Mouse (Mus musculus): ENCODE measurements around the gene Cetn2.
A peak's percentile ranks its signal among the peaks of the same experiment; 100 is the strongest.

Cetn2 gene

DNA sequence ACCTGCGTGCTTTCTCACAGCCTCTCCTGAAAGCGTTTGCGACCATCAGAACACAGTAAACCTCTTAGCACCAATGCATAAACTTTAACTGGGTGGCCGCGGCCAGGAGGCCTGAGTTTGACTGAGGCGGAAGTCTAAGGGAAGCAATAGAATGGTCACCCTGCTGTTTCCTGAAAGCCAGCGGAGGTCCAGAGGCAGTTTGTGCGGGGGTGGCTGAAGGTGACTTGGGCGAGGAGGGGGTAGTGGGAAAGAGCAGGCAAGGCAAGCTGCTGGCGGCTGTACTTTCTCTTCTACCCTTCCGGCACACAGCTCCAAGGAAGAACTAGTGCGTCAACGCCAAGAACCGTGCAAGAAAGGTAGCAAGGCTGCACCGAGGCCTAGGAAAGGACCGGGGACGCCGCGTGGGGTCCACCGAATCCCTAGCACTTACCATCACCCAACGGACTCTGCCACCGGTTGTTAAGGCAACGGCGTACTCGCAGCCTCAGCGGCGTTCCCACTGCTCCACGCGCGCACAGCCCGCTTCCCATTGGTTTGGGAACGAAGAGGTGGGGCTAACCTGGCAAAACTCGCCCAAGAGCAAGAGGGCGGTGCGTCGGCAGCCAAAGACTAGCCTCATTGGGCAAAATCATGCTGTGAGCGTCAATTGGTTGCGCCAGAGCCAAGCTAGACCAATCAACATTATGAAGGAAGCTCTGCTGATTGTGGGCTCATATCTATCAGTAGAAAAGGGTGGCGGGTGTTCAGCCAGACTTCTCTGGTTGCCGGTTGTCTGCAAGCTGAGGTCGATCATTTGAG lies at the start of gene Cetn2, which contains the start of gene Nsdhl:
Cetn2 (minus strand) TSS at position 528 of the 798 bp plus-strand sequence.
Nsdhl (plus strand) TSS at position 674 of the 798 bp plus-strand sequence.
- DNase-seq (ENCODE audit: low spot score in 2 of 2): peak; percentile 85 to 88

DNA sequence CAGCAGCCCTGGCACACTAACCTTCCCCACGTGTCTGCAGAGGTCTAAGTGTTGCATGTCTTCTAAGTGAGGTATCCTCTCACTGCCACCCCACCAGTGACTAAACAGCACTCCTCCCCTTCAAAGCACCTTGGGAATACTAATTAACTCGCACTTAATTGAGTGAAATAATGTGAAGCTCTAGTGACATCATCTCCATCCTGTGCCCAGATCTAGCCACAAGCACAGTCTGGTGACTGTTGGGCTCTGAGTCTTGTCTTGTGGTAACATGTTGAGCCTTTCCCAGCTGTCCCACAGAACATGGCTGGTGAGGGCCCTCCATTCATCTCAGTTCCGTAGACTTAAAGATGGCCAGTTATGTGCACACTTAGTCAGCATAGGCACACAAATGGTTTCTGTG lies 44.5 kb upstream of the Cetn2 start:
- DNase-seq (ENCODE audit: low spot score in 2 of 2): no peak

DNA sequence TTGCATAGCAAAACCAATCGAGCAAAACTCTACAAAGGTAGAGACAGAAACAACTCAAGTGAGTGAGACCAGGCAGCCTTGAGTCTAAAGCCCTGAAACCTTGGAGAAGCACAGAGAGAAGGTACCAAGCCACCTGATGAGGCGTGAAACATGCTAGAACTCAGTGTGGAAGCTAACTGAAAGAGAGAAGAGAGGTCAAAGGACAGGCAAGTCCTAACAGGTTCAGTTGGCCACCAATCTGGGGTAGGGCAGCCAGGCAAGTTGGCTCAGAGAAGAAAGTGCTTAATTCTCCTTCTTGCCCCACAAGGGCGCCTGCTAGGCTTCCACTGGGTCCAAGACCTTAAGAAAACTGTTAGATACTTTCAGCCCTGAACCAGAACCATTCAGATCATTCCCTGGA lies 43.3 kb upstream of the Cetn2 start:
- DNase-seq (ENCODE audit: low spot score in 2 of 2): no peak

DNA sequence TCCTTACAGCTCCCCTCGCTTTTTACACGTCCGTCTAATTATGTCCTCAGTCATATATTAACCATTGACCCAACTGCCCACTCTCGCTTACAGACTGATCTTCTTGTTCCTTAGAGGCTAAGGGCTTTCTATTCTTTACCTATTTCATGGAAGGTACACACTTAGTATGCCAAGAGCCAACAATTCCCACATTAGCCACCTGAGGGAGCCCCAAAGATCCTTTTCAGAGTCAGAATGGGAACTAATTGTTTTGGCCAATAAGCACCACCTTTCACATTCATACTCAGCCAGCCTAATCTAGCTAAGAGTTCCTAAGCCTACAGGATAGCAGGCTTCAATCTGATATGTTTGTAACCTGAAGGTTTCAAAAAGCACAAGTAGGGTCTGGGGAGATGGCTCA lies 42.2 kb upstream of the Cetn2 start:
- DNase-seq (ENCODE audit: low spot score in 2 of 2): no peak

DNA sequence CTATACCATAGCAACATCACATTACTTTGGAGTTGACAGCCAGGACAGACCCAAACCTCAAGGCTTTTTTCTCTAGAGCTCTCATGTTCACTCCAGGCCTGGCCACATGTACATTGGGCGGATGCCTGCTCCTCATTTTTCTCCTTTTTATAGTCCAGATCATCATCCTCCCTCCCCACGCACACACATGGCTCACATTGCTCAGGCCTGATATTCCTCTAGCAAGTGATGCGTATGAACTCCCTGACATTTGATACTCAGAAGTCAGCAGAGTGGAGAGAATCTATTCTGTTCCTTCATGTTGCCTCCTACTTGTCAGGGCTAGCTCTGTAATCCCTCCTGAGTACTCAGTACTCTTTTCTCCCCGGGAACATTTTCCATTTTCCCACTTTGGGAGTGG lies 38.3 kb upstream of the Cetn2 start:
- no peak for DNase-seq (ENCODE audit: low spot score in 2 of 2)

DNA sequence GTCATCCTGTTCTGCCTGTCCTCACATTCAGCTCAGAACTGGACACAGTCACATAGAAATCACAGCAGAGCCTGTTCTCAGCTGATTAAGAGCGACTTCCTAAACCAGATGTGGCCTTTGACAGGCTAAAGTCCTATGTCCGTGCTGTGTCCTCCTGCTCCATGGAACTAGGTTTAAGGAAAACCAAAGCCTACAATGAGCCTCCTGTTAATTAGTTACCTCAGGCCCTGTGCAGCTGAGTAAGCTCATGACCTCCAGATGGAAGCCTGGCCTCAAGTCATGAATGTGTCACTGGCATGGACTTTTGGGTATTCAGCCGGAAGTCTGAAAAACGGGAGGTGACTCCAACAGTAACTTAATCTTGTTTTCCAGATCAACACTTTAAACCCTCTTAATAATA lies 35.3 kb upstream of the Cetn2 start:
- no peak for DNase-seq (ENCODE audit: low spot score in 2 of 2)

DNA sequence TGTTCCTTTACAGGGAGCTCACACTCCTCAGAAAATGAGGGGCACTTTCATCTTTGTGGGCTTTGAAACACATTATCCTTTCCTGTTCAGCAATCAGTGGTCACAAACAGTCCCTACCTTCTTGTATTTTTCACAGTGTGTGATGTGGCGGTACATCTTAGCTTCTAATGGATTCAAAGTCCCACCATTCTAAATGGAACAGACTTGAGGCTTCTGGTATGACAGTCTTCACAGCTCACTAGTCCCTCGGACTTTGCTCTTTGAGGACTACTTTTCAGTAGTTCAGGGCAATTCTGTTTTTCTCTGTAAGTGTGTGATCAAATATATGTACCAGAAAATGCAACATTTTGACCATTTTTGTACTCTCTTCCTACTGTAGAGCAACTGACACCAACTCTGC lies 3.2 kb upstream of the Cetn2 start:
- no peak for DNase-seq (ENCODE audit: low spot score in 2 of 2)

DNA sequence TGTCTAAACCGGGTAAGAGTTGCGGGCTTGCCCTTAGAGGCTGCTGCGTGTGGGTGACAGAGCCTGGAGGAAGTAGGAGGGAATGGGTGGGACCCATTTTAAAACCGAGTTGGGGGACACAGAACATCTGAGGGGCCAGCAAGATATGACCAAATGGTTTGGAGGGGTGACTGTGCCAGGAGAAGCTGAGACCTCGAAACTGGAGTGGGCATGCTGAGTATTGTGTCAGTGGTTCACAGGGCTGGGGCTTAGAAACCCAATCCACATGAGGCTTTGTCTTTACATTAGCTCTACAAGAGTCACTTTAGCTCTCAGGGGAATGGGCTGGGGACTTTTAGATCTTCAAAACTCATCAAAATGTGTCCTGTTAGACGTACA lies 460 bp upstream of the Cetn2 start:
- no peak for DNase-seq (ENCODE audit: low spot score in 2 of 2)

DNA sequence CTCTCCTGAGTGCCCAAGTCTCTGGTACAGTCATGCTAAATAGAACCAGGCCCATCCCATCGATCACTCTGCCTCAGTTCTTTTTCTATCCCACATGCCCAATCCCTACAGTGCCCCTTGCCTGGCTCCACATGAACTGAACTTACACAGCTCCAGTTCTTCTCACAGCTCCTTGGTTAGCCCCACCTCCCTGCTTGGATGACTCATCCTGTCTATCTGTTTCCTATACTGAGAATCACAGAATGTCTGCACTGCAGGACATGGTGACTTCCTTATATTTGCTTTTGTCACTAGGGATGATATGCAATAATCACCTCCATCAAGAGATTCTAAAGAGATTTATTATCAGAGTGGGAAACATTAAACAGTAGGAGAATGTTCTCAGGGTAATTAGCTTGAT lies 6.6 kb downstream of the Cetn2 start:
- no peak for DNase-seq (ENCODE audit: low spot score in 2 of 2)

DNA sequence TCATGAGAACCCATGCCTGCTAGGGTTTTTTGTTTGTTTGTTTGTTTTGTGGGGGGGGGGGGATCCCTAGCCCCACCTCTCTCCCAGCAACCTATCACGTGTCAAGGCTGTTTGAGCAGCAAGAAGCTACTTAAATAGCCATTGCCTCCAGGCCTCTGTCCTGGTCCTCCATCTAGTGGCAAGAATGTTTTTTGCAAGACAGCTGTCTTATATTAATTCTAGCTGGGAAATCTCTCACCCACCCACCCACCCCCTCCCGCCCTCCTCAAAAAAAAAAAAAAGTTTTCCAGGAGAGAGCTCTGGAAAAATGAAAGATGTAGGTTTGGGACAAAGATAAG lies 9.8 kb downstream of the Cetn2 start:
- DNase-seq (ENCODE audit: low spot score in 2 of 2): no peak

DNA sequence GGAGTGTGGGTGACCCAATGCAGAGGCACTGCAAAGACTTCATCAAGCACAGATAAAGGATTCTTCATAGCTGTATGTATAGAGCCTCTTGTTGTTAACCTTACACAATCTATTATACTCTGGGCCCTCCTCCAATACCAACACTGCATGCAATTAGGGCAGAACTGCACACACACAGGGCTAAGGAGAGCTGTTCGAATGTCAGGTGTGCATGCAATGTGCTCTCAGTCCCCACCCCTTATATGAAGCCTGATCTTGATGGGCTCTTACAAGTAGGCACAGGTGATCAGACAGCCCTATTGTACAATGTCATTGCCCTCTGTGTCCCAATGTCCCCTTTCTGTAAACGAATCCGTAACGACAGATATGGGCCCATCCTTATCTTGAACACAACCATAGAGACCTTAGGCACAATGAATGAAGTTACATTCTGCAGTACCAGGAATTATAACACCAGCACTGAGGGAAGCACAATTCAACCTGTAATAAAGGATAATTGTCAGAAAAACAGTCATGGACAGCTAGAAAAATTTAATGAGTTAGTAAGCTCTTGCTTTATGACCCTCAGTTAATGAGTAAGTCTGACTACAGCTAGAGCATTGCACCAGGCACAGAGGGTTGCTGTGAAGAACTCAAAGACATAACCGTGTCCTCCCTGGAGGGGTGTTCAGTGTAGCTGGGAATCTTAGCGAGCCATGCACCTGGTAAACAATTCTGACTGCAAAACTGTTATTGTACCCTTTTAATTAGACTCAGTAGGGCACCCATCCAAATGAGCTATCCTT lies 10.4 kb downstream of the Cetn2 start:
- no peak for DNase-seq (ENCODE audit: low spot score in 2 of 2)

DNA sequence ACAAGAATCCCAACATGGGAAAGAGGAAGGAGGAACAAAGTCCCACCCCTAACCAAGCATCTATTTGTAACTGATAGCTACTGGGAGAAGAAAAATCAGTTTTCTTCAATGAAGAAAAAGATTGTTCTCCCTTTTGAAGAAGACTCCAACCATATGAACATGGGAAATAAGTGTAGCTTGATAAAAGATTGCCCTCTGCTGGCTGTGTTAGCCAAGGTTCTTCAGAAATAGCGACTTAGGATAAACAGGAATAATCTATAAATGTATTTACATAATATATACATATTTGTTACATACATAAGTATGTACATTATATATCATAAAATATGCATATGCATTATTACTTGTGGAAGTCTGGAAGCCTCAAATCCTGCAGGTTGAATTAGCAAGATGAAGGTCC lies 15.7 kb downstream of the Cetn2 start:
- DNase-seq (ENCODE audit: low spot score in 2 of 2): no peak

DNA sequence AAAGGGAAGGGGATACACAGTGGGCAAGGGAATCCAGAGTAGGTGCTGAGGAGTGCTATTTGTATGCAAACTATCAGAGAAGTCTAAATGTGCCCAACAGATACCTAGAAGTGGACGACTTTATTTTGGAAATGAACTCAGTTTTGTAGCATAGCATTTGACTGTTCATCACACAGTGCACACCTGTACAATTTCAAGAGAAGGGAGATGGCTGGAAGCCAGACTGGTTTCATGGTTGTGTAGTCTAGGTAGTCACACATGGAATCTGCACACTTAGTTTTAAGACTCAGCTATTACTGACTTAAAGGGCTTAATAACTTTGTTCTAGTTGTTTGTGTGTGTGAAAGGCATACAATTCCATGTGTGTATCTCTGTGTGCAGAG lies 22.2 kb downstream of the Cetn2 start:
- no peak for DNase-seq (ENCODE audit: low spot score in 2 of 2)

DNA sequence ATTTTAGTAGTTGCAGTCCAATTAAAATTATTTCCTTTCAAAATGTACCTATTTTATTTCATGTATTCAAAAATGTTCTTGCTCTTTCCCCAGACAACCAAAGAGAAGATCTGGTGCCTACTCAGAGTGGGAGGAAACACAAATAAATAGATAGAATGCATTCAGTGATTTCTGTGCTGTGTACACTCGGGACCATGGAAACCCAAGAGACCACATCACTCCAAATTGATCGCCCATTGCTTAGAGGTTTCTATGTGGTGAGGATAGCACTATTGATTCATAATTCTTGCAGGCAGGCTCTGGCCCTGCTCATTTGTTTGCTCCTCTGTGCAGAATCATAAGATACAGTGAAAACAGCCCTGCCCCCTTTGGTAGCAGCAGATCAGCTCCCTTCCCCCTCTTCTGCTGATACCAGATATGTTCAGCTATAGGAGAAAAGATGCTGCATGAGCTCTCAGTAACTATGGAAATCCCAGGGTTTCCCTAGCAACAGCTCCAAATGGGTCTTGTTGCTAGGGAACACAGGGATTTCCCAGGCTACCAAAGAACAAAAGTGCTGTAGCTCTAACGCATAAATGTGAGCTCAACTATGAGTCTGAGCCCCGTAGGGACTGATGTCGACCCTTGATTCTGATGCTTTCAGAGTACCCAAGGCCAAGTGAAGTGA lies 22.7 kb downstream of the Cetn2 start:
- DNase-seq (ENCODE audit: low spot score in 2 of 2): no peak
